Mouse (Mus musculus): Measurements from ENCODE around the gene Hbb-bh2.

DNA sequence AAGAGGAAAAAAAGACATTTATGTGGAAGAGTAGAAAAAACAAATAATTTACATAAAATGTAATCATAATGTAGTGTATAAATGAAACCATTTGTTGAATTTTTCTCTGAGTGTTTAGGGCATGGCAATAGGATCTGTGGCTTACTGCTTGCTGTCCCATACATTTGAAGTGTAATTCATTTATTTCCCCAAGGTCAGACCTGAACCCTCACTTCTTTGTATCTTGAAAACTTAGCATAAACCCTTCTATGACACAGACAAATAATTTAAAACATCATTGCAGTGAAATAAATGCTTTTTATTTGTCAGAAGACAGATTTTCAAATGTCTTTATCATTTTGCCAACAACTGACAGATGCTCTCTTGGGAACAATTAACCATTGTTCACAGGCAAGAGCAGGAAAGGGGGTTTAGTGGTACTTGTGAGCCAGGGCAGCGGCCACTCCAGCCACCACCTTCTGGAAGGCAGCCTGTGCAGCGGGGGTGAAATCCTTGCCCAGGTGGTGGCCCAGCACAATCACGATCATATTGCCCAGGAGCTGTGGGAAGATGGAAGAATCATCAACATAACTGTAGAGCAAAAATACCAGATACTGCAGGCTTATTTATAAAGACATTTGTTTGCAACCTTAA is 13.9 kb downstream of the Hbb-bh2 start:
- TF ChIP-seq POLR2A (IDR thresholded peaks at IDR 0.05; ENCODE audit: insufficient read depth, low read depth, low read length): no peak
- no peak for TF ChIP-seq CTCF (IDR thresholded peaks at IDR 0.05)
- no peak for TF ChIP-seq EP300 (IDR thresholded peaks at IDR 0.05; ENCODE audit: insufficient read depth, low read depth, low read length)
